Mouse (Mus musculus): ENCODE measurements around the gene Necap1. TPM values are rescaled to one million over a fixed set of nuclear protein-coding genes. Genes with fewer than 3 reads are reported as not detected.

Necap1 gene
- polyA plus RNA-seq, 1 experiment from 2014 or later: 55.9 TPM

DNA sequence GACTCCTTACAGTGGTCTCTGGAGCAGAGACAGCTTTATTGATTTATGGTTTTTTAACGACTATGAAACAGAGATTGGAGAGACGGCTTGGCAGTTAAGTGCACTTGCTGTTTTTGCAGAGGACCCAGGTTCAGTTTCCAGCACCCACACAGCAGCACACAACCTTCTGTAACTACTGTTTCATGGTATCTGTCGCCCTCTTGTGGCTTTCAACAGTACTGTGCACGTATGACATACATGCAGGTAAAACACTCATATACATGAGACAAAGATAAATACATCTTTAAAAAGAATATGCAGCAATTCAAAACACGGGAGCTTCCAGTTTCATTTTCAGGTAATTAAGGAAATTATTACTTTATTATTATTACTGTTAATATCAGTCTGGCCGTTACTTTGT, 11.8 kb upstream of the Necap1 start:
- ATAC-seq (replicated peaks; ENCODE audit: low FRiP score): no peak
- no peak overlapping the region for H3K27ac ChIP-seq
- no peaks in the 10 kb centered on the region for H3K4me1 ChIP-seq
- no peak overlapping the region for H3K4me2 ChIP-seq
- H3K9me3 ChIP-seq (replicated peaks): peaks cover 12% of the 10 kb centered on the region
- WGBS: 73% methylated on average over 6 of the region's 6 CpGs
- no peak overlapping the region for H3K9ac ChIP-seq
- no peaks in the 10 kb centered on the region for H3K27me3 ChIP-seq
- no peaks in the 10 kb centered on the region for H3K36me3 ChIP-seq
- H3K4me3 ChIP-seq (replicated peaks): no peak overlapping the region

DNA sequence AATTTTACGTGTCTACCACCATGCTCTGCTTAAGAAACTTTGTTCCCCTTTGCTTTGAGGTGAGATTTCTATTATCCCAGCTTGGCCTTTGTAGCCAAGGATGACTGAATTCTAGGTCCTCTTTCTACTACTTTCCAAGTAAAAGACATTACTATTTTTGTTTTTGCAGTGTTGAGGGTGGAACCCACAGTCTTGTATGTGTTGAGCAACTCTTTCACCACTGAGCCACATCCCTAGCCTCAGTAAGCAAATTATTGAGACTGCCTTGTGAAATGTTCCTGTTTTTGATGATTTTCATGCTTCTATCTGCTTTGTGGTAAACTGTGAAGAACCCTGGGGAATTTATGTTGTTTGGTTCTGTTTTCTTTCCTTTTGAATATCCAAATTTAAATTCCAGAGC, 11.4 kb upstream of the Necap1 start:
- no peaks in the 10 kb centered on the region for H3K4me1 ChIP-seq
- H3K9ac ChIP-seq: no peak overlapping the region
- H3K9me3 ChIP-seq (replicated peaks): peaks cover 12% of the 10 kb centered on the region
- H3K36me3 ChIP-seq: no peaks in the 10 kb centered on the region
- H3K4me2 ChIP-seq: no peak overlapping the region
- no peak overlapping the region for H3K4me3 ChIP-seq (replicated peaks)
- ATAC-seq (replicated peaks; ENCODE audit: low FRiP score): no peak
- 93% methylated on average over 1 of the region's 1 CpGs for WGBS
- no peak overlapping the region for H3K27ac ChIP-seq
- no peaks in the 10 kb centered on the region for H3K27me3 ChIP-seq

DNA sequence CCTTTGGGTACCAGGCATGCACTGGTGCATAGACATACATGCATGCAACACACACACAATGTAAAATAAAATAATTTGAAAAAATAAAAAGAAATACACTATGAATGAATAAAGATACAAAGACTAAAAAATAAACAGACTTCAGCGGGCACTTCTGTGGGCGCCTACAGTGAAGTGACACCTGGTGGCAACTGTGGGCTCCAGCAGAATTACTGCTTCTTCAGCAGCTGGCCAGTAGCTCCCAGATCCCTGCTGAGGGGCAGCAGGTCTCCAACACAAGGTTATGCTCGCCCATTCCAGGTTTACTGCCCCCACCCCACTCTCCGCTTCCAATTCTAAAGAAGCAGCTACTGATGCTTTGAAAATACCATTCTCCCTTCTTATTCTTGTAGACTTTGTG, 6.4 kb upstream of the Necap1 start:
- Histone ChIP-seq H3K4me3 (replicated peaks) (no peak overlapping the region), H3K36me3 (no peaks in the 10 kb centered on the region), H3K27ac (no peak overlapping the region), H3K4me1 (no peaks in the 10 kb centered on the region), H3K9ac (no peak overlapping the region), H3K27me3 (no peaks in the 10 kb centered on the region), H3K9me3 (replicated peaks) (no peaks in the 10 kb centered on the region), H3K4me2 (no peak overlapping the region)
- WGBS: 61% methylated on average over 4 of the region's 4 CpGs
- ATAC-seq (replicated peaks; ENCODE audit: low FRiP score): no peak

DNA sequence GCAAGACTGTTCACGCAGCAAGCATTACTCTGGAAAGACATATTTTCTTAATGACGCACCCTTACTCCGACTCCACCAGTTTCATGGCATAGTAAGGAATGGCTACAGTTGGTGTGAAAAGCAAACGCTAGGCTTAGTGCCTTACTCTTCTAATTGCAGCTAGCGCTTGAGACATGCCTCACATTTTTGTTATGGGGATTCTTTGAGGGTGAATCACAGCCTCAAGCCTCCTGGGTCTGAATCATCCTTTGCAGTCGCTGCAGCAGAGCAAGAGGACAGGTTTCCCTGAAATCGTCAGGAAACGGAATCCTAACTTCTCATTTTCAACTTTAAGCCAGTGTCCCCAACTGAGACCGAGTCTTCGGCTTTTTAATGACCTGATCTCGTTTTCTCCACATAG, 4.4 kb upstream of the Necap1 start:
- 79% methylated on average over 11 of the region's 11 CpGs for WGBS
- H3K4me1 ChIP-seq: no peaks in the 10 kb centered on the region
- no peak overlapping the region for H3K4me2 ChIP-seq
- H3K27me3 ChIP-seq: no peaks in the 10 kb centered on the region
- ATAC-seq (replicated peaks; ENCODE audit: low FRiP score): no peak
- H3K36me3 ChIP-seq: no peaks in the 10 kb centered on the region
- no peak overlapping the region for H3K9ac ChIP-seq
- no peaks in the 10 kb centered on the region for H3K9me3 ChIP-seq (replicated peaks)
- H3K27ac ChIP-seq: no peak overlapping the region
- H3K4me3 ChIP-seq (replicated peaks): no peak overlapping the region

DNA sequence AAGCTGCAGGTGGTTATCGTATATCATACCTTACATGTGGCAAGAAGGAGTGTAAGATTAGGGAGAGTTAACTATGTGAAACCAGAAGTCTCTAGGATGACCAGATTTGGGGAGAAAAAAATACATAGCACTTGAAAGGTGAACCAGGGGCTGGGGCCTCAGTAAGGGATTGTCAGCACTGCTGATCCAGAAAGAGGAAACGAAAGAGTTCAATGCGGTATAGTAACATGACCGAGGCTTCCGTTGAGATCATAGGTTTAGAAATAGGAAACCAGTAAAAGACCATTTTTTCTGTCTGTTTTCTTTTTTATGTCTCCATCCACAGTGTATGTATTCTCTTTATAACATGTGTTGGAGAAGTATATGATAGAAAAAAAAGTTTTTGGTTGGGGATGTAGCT, 1.5 kb upstream of the Necap1 start:
- Histone ChIP-seq H3K36me3 (peaks cover 8% of the 10 kb centered on the region), H3K4me3 (replicated peaks) (no peak overlapping the region), H3K4me1 (peaks cover 7% of the 10 kb centered on the region), H3K9me3 (replicated peaks) (no peaks in the 10 kb centered on the region), H3K27me3 (no peaks in the 10 kb centered on the region), H3K4me2 (no peak overlapping the region), H3K27ac (no peak overlapping the region), H3K9ac (no peak overlapping the region)
- WGBS: 89% methylated on average over 5 of the region's 5 CpGs
- ATAC-seq (replicated peaks; ENCODE audit: low FRiP score): no peak

DNA sequence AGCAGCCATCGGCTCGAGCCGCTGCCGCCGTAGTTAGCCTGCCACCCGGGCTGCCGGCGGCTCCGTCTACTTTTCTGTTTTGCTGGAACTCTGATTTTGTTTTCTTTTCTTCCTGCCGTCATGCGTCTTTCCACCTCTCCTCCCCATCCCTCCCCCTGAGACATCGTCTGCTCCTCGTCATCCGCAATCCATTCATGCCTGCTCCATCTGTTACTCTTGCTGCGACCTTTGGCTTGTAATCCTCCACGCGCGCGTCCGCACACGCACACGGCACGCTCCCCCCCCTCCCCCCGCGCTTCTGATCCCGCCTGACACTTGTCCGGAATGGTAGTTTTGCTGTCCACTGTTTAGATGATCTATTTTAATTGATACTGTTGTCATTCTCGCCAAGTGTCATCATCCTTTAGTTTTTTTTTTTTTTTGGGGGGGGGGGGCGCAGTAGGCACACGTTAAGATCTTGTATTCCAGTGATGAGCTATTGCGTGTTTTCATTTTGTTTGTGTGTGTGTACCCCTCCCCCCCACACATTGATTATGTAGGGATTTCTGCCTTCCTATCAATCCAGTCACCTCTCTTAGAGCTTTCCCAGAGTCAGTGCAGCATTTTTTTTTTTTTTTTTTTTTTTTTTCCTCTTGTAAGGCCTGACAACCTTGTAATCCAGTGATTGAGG, 581 bp downstream of the Necap1 start:
- Histone ChIP-seq H3K4me3 (replicated peaks) (peak overlapping the region; percentile 94), H3K36me3 (peaks cover 24% of the 10 kb centered on the region), H3K9ac (peak overlapping the region; percentile 90), H3K4me1 (peaks cover 7% of the 10 kb centered on the region), H3K27ac (peak overlapping the region; percentile 89), H3K9me3 (replicated peaks) (no peaks in the 10 kb centered on the region), H3K4me2 (peak overlapping the region; percentile 61), H3K27me3 (no peaks in the 10 kb centered on the region)
- WGBS: 1% methylated on average over 31 of the region's 31 CpGs
- peak; percentile 81 for ATAC-seq (replicated peaks; ENCODE audit: low FRiP score)

DNA sequence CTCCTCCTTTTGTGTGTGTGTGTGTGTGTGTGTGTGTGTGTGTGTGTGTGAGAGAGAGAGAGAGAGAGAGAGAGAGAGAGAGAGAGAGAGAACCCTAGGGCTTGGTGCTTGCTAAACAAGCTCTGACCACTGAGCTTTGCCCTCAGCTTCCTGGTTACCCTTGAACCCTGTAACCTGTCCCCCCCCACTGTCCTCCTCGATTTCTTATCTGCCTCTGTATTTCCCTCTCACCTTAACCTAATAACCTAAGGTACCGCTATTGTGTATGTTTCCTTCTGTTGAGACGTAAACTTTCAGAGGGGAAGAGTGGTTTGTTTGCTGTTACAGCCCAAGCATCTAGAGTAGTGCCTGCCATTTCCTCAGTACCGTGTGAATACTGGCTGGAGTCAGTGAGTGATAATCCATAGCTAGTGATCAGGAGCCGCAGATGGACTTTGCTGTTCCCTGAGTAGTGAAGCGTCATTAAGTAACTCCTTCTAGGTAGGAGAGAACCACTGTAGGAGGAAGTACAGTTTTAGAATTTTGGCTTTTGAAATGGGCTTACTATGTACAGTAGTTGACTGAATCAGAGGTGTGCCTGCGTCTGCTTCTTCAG, 5.0 kb downstream of the Necap1 start:
- H3K9me3 ChIP-seq (replicated peaks): no peaks in the 10 kb centered on the region
- WGBS: 90% methylated on average over 7 of the region's 7 CpGs
- peaks cover 67% of the 10 kb centered on the region for H3K36me3 ChIP-seq
- no peak overlapping the region for H3K4me3 ChIP-seq (replicated peaks)
- no peak overlapping the region for H3K27ac ChIP-seq
- H3K4me2 ChIP-seq: no peak overlapping the region
- H3K27me3 ChIP-seq: no peaks in the 10 kb centered on the region
- no peak overlapping the region for H3K9ac ChIP-seq
- peaks cover 7% of the 10 kb centered on the region for H3K4me1 ChIP-seq
- no peak for ATAC-seq (replicated peaks; ENCODE audit: low FRiP score)

DNA sequence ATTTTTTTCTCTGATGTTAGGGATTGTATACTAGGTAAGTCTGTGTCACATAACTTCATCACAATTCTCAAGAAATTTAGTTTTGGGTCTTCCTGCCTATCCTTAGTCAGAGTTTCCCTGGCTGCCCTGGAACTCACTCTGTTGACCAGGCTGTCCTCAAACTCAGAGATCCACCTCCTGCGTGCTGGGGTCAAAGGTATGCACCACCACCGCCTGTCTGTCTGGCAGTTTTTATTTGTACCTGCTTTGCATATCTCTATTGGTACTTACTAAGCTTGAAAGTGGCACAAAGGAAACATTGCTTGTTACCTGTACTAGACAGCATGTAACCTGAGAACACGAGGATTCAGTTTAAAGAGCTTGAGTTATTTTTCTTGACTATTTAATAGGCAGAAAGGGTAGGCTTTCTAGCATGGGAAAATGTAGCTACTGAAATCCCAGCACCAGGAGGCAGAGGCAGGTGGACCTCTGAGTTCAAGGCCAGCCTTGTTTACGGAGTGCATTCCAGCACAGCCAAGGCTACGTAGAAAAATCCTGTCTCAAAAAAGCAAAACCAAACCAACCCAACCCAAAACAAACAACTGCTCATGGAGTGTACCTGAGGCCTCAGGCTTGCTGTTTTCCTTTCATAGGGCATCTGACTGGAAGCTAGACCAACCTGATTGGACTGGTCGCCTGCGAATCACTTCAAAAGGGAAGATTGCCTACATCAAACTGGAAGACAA, 5.7 kb downstream of the Necap1 start:
- ATAC-seq (replicated peaks; ENCODE audit: low FRiP score): no peak
- WGBS: 87% methylated on average over 7 of the region's 7 CpGs
- Histone ChIP-seq H3K4me1 (peaks cover 7% of the 10 kb centered on the region), H3K27me3 (no peaks in the 10 kb centered on the region), H3K4me2 (no peak overlapping the region), H3K27ac (no peak overlapping the region), H3K36me3 (peaks cover 74% of the 10 kb centered on the region), H3K9ac (no peak overlapping the region), H3K4me3 (replicated peaks) (no peak overlapping the region), H3K9me3 (replicated peaks) (no peaks in the 10 kb centered on the region)

DNA sequence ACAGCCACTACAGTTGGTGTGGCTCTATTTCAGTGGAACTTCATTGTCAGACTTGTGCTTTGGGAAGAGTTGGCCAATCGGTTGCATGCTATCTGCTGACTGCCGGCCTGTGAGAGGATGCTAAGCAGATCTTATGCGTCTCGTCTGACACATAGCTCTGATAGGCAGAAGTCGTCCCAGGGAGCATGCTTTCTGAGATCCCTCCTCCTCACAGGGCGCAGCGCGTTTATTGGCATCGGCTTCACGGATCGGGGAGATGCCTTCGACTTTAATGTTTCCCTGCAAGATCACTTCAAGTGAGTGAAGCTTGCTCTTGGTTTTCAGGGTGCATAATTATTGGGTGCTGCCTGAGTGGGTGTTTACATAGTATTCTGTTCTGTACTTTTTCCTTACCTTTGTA, 7.0 kb downstream of the Necap1 start:
- H3K36me3 ChIP-seq: peaks cover 85% of the 10 kb centered on the region
- WGBS: 92% methylated on average over 12 of the region's 12 CpGs

DNA sequence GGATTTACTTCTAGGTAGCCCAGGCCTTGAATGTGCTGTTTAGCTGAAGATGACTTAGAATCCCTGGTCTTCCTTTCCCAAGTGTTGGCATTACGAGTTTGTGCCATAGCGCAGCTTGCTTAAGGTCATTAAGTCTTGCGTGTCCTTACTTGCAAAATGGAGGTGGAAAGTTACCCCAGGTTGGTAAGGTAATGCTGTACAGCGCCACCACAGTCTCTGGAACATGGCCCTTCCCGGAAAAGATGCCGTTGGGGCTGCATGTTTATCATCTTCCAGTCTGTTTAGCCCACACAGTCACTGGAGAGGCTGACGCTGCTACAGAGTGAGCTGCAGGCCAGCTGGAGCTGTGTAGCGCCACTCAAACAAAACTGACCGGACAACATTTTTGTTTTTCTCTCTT, 9.3 kb downstream of the Necap1 start:
- Histone ChIP-seq H3K4me2 (no peak overlapping the region), H3K36me3 (peaks cover 95% of the 10 kb centered on the region), H3K4me3 (replicated peaks) (no peak overlapping the region), H3K9me3 (replicated peaks) (no peaks in the 10 kb centered on the region), H3K27ac (no peak overlapping the region), H3K9ac (no peak overlapping the region), H3K4me1 (no peaks in the 10 kb centered on the region), H3K27me3 (no peaks in the 10 kb centered on the region)
- WGBS: 91% methylated on average over 9 of the region's 9 CpGs
- ATAC-seq (replicated peaks; ENCODE audit: low FRiP score): no peak

More for the DNA sequence above, 7.0 kb downstream of the Necap1 start:
- H3K27ac ChIP-seq: no peak overlapping the region
- no peaks in the 10 kb centered on the region for H3K4me1 ChIP-seq
- ATAC-seq (replicated peaks; ENCODE audit: low FRiP score): no peak
- no peak overlapping the region for H3K4me2 ChIP-seq
- no peak overlapping the region for H3K9ac ChIP-seq
- H3K27me3 ChIP-seq: no peaks in the 10 kb centered on the region
- no peak overlapping the region for H3K4me3 ChIP-seq (replicated peaks)
- no peaks in the 10 kb centered on the region for H3K9me3 ChIP-seq (replicated peaks)

DNA sequence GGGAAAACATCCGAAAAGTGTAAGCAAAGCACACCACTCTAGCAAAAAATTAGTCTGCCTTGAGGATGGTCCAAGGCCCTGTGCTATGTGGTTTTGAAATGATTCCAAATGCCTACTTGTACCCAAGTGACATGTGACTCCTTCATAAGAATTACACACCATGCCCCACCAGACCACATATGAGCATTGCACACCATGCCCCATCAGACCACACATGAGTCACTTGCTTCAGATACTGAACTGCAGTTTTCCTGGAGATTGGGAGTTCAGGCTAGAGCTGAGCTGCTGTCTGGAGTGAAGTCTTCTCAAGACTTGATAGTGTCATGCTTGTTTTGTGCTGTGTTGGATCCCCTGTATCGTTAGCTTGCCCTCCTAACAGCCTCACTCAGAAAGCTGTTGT, 15.3 kb downstream of the Necap1 start:
- no peak for ATAC-seq (replicated peaks; ENCODE audit: low FRiP score)
- no peak overlapping the region for H3K4me3 ChIP-seq (replicated peaks)
- H3K27me3 ChIP-seq: no peaks in the 10 kb centered on the region
- no peak overlapping the region for H3K9ac ChIP-seq
- H3K9me3 ChIP-seq (replicated peaks): no peaks in the 10 kb centered on the region
- no peak overlapping the region for H3K4me2 ChIP-seq
- WGBS: 90% methylated on average over 2 of the region's 2 CpGs
- peaks cover 64% of the 10 kb centered on the region for H3K36me3 ChIP-seq
- H3K27ac ChIP-seq: no peak overlapping the region
- H3K4me1 ChIP-seq: no peaks in the 10 kb centered on the region

DNA sequence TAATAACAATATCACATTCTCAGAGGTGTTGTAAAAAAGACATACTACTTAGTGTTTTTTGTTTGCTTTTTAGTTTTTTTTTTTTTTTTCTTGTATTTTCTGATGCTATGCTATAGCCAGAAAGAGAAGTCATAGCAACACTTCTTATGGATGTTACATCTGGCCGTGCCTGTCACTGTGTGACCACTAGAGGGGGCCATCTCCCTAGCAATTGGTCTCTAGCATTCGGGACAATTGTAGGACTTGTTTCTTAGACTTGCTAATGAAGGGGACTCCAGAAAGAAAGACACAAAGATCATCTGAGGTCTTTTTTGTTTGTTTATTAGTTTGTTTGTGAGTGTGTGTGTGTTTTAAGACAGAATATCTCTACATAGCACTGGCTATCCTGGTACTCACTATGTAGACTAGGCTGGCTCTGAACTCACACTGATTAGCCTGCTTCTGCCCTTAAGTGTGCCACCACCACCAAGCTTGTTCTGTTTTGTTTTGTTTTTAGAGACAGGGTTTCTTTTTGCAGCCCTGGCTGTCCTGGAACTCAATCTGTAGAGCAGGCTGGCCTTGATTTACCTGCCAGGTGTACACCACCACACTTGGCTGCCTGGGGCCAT, 18.3 kb downstream of the Necap1 start:
- H3K4me3 ChIP-seq (replicated peaks): no peak overlapping the region
- no peaks in the 10 kb centered on the region for H3K27me3 ChIP-seq
- H3K9ac ChIP-seq: no peak overlapping the region
- no peaks in the 10 kb centered on the region for H3K9me3 ChIP-seq (replicated peaks)
- ATAC-seq (replicated peaks; ENCODE audit: low FRiP score): no peak
- no peaks in the 10 kb centered on the region for H3K4me1 ChIP-seq
- H3K4me2 ChIP-seq: no peak overlapping the region
- WGBS: 10% methylated on average over 2 of the region's 2 CpGs
- H3K36me3 ChIP-seq: peaks cover 42% of the 10 kb centered on the region
- H3K27ac ChIP-seq: no peak overlapping the region
